Mouse (Mus musculus) brain, adult 2 months (tissue): ENCODE data around the gene Disp1.
A peak's percentile ranks its signal among the peaks of the same experiment; 100 is the strongest.

Experiments
- DNase-seq: peaks from one replicate; pipeline ENCODE4 v3.0.0; 2011; ENCODE audit warnings: low read depth, low spot score

The Disp1 gene

DNA sequence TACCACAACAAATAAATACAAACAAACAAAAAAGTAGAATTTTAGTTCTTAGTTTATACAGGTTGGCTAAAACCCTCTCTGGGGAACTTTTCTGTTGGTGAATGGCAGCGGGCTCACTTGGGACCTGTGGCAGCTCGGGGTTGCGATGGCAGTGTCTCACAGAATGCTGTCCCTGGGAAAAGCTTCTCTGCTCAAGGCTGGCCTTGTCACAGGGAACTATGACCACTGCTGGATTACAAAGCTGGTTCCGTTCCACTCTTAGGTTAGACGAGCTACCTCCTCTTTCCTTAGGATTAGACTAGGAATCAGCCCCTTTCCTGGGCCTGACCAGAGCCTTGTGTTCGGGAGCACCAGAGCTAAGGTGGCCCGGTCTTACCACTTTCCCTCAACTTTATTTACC is 130.1 kb downstream of the Disp1 start:
- DNase-seq = no peak

GRCm38 (mm10) chr1:183088661-183089060 is 132.7 kb downstream of the Disp1 start:
- DNase-seq = no peak

- peak; percentile 54 for DNase-seq
These were observed 134.5 kb downstream of the Disp1 start for GRCm38 (mm10) chr1:183086843-183087242.

- peak; percentile 82 for DNase-seq
These were observed 137.0 kb downstream of the Disp1 start for GRCm38 (mm10) chr1:183084085-183085050.

DNA sequence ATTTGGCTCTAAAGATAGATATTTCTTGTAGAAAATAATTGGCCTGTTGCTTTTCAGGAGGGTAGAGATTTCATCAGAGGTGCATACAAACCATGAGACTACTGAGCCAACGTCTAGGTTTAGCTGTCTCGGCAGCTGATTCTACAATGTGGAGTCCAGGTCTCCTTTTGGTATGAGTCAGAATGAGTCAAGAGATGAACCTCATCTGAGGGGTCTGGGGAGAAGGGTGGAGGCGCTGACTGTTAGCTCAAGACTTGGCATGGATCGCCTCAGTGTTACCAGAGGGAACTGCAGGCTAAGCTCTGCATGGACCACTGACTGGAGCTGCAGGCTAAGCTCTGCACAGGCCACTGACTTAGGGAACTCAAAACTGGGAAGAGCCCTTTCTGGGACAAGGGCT is 138.9 kb downstream of the Disp1 start:
- DNase-seq = peak; percentile 21

GRCm38 (mm10) chr1:183081126-183081525 is 140.2 kb downstream of the Disp1 start:
- DNase-seq = no peak

GRCm38 (mm10) chr1:183075121-183075822 is 146.1 kb downstream of the Disp1 start:
- DNase-seq = peak; percentile 66

DNA sequence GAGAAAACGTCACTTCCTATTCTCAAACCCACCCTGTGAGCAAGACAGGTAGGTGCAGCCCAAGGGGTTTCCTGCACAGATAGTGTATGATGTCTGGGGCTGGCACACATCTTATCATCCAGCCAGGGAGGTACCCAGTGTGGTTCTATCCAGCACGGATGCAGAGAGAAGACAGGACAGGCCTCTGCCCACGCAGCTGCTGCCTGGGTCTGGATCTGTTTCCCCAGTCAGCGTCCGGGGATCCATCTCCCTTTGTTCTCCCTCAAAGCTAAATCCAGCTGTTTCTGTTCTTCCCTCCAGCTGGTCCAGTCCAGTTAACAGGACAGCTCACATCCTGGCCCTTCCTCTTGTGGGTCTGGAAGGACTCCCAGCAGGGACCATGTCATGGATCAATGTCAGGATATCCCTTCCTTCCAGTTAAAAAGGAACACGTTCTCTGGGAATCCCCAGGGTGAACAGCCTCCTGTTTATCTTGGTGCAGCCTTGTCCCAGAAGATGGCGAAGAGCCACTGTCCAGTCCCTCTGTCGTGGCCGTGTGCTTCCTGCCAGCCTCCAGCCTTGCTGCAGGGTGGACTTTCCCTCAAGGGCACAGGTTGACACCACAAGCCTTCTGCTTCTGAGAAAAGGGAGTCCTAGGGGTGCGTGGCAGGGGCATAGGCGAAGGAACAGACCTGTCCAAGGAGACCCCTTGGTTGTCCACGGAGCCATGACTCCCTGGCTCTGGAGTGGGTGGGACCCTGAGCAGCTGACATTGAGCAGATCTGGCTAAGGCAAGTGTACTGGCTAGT is 148.9 kb downstream of the Disp1 start:
- no peak for DNase-seq

GRCm38 (mm10) chr1:183069954-183070649 is 151.2 kb downstream of the Disp1 start:
- DNase-seq = peak; percentile 37

GRCm38 (mm10) chr1:183067807-183068206 is 153.5 kb downstream of the Disp1 start:
- peak; percentile 47 for DNase-seq

GRCm38 (mm10) chr1:183066981-183067380 is 154.3 kb downstream of the Disp1 start:
- DNase-seq = no peak

DNA sequence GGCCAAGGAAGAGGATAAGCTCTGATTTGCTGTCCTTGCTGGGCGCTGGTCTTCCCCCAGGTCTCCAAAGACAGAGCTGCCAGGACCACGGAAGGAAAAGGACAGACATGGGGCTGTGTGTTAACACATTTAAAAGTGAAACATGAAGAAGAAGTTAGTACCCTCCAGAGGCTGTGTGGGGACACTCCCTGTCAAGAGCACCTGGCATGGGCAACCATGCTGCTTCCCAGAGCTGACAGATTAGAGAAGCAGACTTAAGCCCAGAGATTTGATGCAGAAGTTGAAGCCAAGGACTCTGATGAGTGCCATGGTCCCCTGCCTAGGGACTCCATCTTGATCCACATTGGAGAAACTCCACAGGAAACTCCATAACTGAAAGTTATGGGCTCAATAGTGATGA is 160.7 kb downstream of the Disp1 start:
- no peak for DNase-seq

- DNase-seq = no peak
These were observed 165.1 kb downstream of the Disp1 start for GRCm38 (mm10) chr1:183056289-183056655.

GRCm38 (mm10) chr1:183055608-183056288 is 165.6 kb downstream of the Disp1 start:
- DNase-seq = no peak

GRCm38 (mm10) chr1:183052663-183053062 is 168.7 kb downstream of the Disp1 start:
- peak; percentile 29 for DNase-seq

GRCm38 (mm10) chr1:183049295-183049694 is 172.0 kb downstream of the Disp1 start:
- DNase-seq = peak; percentile 36

DNA sequence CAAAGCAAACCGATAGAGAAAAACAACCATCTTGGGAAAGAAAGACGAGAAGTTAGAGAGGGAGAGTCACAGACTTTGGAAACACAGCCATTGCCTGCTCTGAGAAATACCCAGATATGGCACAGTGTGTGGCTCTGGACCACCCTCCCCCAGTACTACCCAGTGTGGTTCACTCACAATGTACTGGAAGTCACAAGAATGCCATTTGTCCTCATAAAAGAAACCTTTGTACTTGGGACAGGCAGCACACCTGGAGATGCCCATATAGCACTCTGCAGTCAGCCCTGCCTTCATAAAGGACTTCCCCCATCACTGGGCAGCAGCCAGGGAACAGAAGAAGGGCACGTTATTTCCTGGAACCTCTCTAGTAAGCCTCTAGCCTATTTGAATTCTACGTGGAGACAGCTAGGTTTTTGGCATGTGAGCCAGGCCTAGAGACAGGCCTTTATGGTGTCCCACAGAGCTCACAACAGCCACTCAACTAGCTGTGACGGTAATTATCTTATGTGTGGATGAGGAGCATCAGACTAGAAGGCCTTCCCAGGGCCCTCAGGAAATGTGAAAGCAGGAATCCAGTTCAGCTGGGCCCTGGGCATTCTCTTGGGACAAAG is 173.3 kb downstream of the Disp1 start:
- no peak for DNase-seq

DNA sequence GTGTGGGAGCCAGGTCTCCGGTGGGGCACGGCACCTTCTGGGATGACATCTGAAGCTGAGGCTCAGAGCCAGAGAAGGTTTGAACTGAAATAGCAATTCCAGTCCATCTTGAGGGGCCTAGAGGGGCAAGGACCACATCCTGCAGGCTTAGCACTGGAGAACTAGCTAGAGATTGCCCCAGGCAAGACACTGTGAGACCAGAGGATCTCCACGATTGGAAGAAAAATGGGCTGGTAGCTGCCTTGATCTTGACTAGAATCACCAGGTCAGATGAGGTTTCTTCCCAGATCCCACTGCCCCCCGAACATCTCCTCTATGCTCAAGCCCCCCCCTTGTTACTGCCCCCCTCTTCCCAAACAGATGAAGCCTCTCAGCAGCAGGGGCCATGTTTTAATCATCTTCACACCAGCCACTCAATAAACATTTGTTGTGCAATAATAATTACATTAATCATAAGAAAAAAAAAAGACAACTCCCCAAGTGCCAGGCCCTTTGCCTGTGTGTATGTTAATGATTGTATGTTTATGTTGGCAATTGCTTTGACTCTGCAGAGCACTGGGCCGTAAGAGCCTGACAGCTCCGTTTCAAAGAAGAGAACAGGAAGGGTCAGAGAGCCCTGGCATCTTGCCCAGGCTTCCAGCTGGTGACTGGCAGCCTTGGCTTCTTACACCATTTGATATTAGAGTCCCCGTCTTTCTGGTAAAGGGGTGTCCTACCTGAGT is 174.0 kb downstream of the Disp1 start:
- no peak for DNase-seq

DNA sequence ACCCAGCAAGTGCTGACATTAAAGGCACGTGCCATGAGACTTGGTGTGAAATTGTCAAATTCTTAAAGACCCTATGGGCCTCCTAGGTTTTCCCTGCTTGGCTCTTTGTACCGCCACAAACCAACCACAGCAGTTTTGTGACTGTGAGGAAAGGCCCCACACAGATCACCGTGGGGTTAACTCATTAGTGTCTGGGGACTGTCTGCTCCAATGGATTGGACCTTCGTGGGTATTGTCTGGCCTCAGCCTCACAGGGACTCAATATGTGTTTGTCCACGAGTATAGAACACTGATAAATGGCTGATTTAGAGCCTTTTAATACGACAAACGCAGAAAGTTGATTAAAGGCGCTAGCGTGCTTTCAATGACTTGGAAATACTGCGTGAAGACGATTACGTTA is 175.2 kb downstream of the Disp1 start:
- no peak for DNase-seq
